Mouse (Mus musculus): ENCODE data around the gene Asap2.
A peak's percentile ranks its signal among the peaks of the same experiment; 100 is the strongest.

Asap2 gene

GRCm38 (mm10) chr12:21133031-21133430, 142.8 kb downstream of the Asap2 start:
- no peak for DNase-seq (ENCODE audit: low spot score)

DNA sequence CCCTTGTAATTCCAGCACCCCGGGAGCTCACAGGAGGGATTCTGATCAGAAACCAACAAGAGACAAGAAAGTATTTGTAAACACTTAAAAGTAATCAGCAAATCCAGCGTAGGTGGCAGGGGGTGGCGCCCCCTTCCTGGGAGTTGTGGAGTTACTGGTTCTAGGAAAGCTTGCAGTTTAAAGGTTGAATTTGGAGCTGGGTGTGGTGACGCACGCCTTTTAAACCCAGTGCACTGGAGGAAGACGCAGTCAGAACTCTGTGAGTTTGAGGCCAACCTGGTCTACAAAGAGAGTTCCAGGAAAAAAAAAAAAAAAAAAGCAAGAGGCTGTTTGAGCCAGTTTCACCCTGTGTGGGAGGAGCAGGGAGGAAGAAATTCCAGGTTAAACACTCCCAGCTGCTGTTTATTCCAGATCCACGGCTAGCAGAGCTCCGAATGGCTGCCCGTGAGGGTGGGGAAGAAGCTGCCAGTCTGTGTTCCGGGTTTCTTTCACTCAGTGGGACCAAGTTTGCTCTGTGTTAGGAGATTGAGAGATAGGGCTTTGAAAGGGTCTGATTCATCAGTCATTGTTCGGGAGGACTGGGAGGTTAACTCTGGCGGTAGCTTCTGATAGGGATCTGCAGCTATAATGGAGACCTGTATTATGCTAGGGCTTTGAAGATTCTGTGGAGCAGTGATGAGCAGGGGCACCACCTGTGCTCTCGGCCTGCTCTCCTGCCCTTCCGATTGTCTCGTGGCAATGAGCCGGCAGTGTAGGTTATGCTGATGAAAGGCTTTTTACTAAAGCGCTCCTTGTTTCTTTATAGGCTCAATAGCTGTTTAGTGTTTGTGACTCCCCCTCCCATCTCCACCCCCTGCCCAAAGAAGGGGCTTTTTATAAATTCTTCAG, 144.0 kb downstream of the Asap2 start:
- no peak for DNase-seq (ENCODE audit: low spot score)

GRCm38 (mm10) chr12:21135651-21136461, 145.6 kb downstream of the Asap2 start:
- DNase-seq (ENCODE audit: low spot score) = peak; percentile 46

DNA sequence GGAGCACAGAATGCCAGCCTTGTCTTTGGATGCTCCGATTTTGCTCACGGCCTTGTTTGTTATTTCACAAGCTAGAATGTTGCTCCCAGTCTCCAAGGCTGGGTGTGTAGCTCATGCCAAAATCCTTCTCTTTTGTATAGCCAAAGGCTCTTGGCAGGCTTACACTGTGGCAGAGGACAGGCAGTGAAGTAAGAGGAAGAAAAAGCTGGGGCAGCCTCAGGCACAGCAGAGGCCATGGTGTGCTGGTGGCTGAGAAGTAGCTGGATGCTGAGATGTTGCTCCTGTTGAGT, 146.1 kb downstream of the Asap2 start:
- DNase-seq (ENCODE audit: low spot score) = peak; percentile 26

DNA sequence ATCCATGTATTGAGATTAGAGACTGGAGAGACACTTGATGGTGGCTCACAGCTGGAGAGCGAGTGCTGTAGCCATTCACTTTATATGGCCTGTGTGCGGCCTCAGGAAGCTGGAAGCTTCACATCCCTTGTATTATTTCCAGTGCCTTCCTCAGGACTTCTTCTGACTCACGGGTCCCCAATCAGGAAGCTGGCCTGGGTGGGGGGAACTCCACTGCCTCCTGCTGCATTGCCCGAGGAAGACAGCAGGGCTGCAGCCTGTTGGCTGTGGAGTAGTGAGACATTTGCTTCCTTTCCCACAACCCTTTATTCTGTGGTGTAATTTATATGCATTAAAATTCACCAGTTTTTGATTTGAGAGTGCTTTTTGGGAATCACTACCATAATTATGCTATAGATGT, 149.3 kb downstream of the Asap2 start:
- DNase-seq (ENCODE audit: low spot score) = no peak

DNA sequence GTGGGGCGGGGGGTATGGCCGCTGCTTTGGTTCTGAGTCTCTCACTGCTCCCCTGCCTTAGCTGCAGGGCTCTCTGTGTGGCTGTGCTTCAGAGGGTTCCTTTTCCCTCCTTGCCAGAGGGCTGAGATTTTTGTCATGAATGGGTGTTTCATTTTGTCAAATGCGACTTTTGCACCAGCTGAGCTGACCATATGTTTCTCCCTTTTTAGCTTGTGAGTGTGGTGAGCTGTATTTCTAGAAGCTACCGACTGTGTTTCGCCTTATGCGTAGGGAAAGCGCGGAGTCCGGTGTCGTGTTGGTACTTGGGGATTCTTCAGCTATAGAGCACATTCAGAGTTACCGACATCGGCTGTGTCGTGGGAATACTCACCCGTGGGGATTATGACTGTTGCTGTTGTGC, 149.9 kb downstream of the Asap2 start:
- DNase-seq (ENCODE audit: low spot score) = no peak

GRCm38 (mm10) chr12:21140741-21141308, 150.6 kb downstream of the Asap2 start:
- DNase-seq (ENCODE audit: low spot score) = no peak

DNA sequence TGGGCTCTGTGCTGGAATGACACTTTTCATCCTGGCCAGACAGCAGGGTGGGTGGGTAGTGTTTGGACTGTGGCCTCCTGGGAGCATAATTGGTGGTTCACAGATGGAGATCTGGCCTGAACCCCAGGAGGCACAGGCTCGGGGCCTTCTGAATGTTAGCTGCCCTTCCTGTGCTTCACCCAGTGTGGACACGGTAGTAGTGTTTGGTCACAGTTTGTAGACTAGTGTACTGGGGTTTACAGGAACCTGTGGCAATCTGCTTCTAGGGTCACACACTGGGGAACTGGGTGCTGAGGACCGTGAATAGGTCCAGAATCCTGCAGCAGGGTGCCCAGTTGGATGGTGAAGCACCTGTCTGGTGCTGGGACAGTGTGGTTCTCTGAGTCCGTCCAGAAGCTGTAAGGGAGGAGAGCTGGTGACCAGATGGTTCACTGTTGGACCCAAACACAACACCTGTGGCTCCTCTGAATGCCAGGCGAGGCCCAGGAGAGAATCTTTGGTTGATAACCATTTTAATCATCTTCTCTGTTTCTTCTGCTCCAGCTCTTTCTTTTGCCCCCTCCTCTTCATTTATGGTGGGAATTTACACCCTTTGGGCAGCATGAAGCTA, 151.5 kb downstream of the Asap2 start:
- no peak for DNase-seq (ENCODE audit: low spot score)

DNA sequence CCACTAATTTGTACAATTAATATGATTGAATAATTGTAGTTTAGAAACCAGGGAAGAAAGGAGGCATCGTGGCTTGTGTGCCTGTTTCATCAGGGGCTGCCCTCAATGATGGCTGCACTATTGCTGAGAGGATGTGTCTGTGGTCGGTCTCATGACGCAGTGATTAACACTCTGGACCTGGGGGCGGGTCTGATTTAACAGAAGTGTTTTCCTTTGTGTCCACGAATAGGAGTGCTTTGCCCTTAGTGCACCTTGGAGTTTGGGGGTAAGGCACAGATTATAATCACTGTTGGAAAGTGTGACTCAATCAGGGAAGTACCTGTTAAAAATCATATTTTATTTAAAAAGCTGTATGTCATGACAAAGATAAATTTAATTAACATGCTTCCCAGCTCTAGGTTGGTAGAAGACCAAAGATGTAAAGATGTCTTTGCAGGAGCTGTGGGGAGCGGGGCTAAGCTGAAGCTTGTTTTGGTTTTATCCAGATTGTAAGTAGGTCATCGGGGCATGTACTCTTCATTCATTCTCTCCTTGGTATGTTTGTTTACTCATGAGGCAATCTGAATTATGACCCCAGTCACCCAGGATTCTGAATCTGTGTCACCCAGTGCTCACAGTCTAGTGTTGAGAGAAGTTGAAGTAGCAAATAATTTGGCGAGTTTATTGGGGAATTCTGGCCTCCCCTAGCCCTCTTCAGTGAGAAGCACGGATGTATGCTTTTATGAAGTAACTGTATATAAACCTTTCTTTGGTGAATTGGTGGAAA, 152.4 kb downstream of the Asap2 start:
- no peak for DNase-seq (ENCODE audit: low spot score)

GRCm38 (mm10) chr12:21144602-21145001, 154.3 kb downstream of the Asap2 start:
- no peak for DNase-seq (ENCODE audit: low spot score)

- no peak for DNase-seq (ENCODE audit: low spot score)
Observed at GRCm38 (mm10) chr12:21145050-21145449, 154.8 kb downstream of the Asap2 start.

DNA sequence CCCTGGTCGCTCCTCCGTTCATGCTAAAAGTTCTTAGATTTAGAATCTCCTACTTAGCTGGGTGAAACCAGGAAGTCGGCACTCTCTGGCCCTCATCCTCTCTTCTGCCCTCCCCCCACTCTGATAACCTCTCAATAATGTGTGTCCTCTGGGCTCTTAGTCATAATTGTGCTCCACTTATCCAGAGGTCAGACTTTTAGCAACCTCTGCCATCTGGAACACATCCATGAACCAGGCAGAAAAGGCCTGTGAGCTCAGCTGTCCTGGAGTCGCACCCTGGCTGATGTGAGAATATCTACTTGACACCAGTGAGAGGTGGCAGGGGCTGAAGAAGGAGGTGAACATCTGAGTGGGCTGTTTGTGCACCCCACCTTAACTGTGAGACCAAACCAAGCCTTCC, 156.6 kb downstream of the Asap2 start:
- no peak for DNase-seq (ENCODE audit: low spot score)

- DNase-seq (ENCODE audit: low spot score) = no peak
Observed at GRCm38 (mm10) chr12:21153279-21153707, 163.0 kb downstream of the Asap2 start.

DNA sequence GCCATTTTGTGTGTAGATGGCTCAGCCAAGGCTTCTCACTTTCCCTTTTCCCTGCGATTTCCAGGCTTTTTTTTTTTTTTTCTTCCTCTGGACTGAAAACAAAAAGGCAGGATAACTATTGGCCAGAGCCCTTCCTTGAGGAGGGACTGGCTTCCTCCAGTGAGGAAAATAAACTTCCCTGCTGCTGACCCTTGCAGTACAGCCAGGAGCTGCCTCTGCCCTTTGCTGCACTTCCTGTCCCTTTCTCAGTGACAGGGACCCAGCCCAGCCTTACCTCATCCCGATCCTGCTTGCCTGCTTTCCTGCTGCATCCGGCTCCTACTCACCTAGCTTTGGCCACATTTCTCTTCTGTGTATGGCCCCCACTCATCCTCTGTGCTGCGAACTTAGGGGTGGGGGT, 164.8 kb downstream of the Asap2 start:
- no peak for DNase-seq (ENCODE audit: low spot score)

GRCm38 (mm10) chr12:21159304-21159703, 169.0 kb downstream of the Asap2 start:
- DNase-seq (ENCODE audit: low spot score) = no peak

DNA sequence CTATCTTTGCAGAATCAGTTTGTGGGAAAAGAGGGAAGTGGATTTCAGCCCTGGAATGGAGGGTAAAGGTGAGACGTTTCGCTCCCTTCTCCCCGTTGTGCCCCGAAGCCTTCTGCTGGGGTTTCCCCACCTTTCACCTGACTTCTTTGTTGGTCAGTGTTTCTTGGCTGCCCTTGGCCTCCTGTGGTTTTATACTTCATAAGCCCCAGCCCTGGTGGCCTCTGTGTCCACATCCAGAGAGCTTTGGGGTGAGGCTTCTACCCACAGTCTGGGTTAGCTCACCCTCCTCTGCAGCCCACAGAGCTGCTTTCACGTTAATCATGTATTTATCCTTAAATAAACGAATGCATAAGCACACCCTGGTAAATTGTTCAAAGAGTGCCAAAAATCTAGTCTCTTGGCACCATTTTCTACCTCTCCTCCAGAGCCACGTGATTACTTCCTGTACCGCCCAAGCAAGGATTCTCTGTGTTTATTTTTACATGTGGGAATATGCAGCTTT, 170.1 kb downstream of the Asap2 start:
- no peak for DNase-seq (ENCODE audit: low spot score)

- no peak for DNase-seq (ENCODE audit: low spot score)
Observed at GRCm38 (mm10) chr12:21161841-21162240, 171.6 kb downstream of the Asap2 start.

DNA sequence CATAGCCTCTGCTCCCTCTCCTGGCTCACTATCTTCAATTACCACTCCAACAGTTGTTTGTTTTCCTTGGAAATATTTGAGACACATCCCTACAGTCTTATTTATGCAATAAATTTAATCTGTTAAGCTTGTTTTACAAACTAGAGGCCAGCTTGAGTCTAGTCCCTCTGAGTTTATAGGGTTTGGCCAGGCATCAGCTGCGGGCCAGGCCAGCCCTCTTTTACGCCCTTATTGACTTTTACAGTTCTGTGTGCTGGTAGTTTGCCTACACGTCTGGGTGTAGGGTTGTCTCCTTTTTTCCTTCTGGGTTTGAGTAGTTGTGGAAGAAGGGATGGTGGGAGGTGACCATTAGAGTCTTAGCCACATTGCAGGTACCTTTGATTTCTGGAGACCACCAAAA, 173.4 kb downstream of the Asap2 start:
- no peak for DNase-seq (ENCODE audit: low spot score)

DNA sequence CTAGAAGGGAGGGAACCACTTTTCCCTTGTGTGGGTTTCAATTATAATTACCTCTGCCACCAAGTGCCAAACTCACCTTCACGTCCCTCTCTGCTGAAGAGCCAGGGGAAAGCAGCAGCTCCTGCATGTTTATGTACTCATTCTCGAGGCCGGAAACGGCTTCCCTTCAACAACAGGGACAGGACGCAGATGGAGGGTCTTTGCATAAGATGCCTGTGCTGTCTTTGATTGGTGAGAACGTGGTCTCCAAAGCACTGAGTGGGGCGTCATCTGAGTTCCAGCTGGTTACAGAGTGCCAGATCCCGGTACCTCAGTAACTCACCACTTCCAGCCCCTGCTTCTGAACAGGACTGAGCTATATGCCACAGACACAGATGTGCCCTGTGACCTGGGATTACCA, 174.0 kb downstream of the Asap2 start:
- DNase-seq (ENCODE audit: low spot score) = no peak

- DNase-seq (ENCODE audit: low spot score) = no peak
Observed at GRCm38 (mm10) chr12:21165157-21165556, 174.9 kb downstream of the Asap2 start.

DNA sequence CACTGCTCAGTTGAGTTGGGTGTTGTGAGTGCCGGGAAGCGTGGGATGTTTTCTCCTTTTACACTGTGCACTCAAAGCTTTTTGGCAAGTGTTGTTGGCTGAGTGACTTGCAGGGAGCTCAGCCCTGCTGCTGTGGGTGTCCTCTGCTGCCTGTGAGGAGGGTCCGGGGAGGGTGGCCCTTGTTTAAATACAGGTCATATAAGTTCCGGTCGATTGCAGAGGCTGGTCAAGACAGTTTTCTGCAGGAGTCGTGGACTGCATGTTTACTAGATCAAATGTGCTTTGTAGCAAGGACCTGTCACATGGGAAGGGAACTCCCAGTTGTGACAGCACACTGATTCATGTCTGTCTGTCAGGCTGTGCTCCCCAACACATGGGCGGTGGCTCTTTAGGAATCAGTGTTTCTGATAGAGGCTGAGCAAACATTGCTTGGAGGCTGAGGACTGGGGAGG, 175.7 kb downstream of the Asap2 start:
- DNase-seq (ENCODE audit: low spot score) = no peak

Data from ovary, postnatal 36 days (tissue).